Mouse (Mus musculus) stomach, postnatal 0 days (tissue): ENCODE data around the gene Zfp334. TPM values are rescaled to one million over a fixed set of nuclear protein-coding genes. Genes with fewer than 3 reads are reported as not detected.

Experiments used
- ATAC-seq: fragments of 200-750 bp; cut with Nextera tagmentation; 2 replicates; pipeline ENCODE4 v1.8.0; 2017; ENCODE audit not compliant: low FRiP score, low TSS enrichment
- DNase-seq: peaks from one replicate; pipeline ENCODE4 v3.0.0-alpha.2; 2016; ENCODE audit warnings: low spot score
- H3K27ac ChIP-seq: fragments of 300-500 bp; sonication (generic); replicated peaks from 2 replicates; pipeline ENCODE4 v1.5.1; 2014; ENCODE audit warnings: mild to moderate bottlenecking, control low read depth
- H3K27me3 ChIP-seq: fragments of 300-500 bp; sonication (generic); 2 replicates; pipeline ENCODE4 v1.6.1; 2014; ENCODE audit warnings: low read length; ENCODE audit not compliant: control insufficient read depth, insufficient read depth
- H3K36me3 ChIP-seq: fragments of 300-500 bp; sonication (generic); 2 replicates; pipeline ENCODE4 v1.6.1; 2014; ENCODE audit warnings: low read length, mixed read lengths; ENCODE audit not compliant: control insufficient read depth, insufficient read depth
- H3K4me1 ChIP-seq: fragments of 300-500 bp; sonication (generic); replicated peaks from 2 replicates; pipeline ENCODE4 v1.6.1; 2014; ENCODE audit warnings: antibody characterized with exemption; ENCODE audit not compliant: control insufficient read depth, insufficient read depth
- H3K4me2 ChIP-seq: fragments of 300-500 bp; sonication (generic); replicated peaks from 2 replicates; pipeline ENCODE4 v1.6.1; 2014; ENCODE audit warnings: low read depth, mild to moderate bottlenecking, control low read depth, moderate library complexity
- H3K4me3 ChIP-seq: fragments of 300-500 bp; sonication (generic); 2 replicates; pipeline ENCODE4 v1.5.1; 2014; ENCODE audit warnings: low read depth, low read length, control low read depth
- H3K9ac ChIP-seq: fragments of 300-500 bp; sonication (generic); 2 replicates; pipeline ENCODE4 v1.6.1; 2014; ENCODE audit warnings: mild to moderate bottlenecking, low read length, control low read depth, mixed read lengths
- H3K9me3 ChIP-seq: fragments of 300-500 bp; sonication (generic); 2 replicates; pipeline ENCODE4 v1.6.1; 2016; ENCODE audit warnings: low read length; ENCODE audit not compliant: control insufficient read depth
- CTCF ChIP-seq: IDR thresholded peaks from 2 replicates; pipeline ENCODE4 v1.5.1; 2016; ENCODE audit warnings: antibody characterized with exemption, low read depth, mild to moderate bottlenecking, moderate library complexity
- EP300 ChIP-seq: optimal IDR thresholded peaks from 2 replicates; pipeline ENCODE3; 2016; ENCODE audit warnings: antibody characterized with exemption
- WGBS: fragments of 180-500 bp; shearing (Covaris S2); extraction: QIAGEN DNeasy Blood & Tissue Kit; methylation state at CpG from one replicate; pipeline ENCODE4 v1.1.7; 2014; 5-methylcytosine and 5-hydroxymethylcytosine counted together
- polyA plus RNA-seq: library from polyadenylated mRNA; unstranded; fragments of >200 nt; fragmentation: Nextera tagmentation; extraction: Ambion mirVana; gene quantifications from 2 replicates; pipeline ENCODE4 v1.2.1, GENCODE M21; 2015

Gene Zfp334
- polyA plus RNA-seq, 1 experiment from 2014 or later: 1.2 TPM

DNA sequence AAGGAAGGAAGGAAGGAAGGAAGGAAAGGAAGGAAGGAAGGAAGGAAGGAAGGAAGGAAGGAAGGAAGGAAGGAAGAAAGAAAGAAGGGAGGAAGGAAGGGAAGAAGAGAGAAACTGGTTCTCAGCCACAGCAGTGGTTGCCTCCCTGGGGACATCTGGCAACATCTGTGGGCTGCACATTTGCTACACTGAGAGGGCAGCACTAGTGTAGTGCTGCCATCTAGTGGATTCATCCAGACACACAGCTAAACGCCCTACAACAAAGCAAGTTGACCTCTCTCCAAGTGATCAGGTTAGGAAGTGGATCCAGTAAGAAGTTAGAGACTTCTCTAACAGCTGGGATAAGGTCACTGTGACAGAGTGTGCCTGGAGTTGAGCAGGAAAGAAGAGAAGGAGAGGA, 27.2 kb downstream of the Zfp334 start:
- H3K27ac ChIP-seq: no peak overlapping the region
- TF ChIP-seq EP300: no peak
- peak; percentile 94 for TF ChIP-seq CTCF
- no peaks in the 10 kb centered on the region for H3K4me1 ChIP-seq
- no peaks in the 10 kb centered on the region for H3K36me3 ChIP-seq
- no peak overlapping the region for H3K4me3 ChIP-seq
- no peaks in the 10 kb centered on the region for H3K27me3 ChIP-seq
- peak; percentile 68 for DNase-seq
- WGBS: 0% methylated on average over 1 of the region's 1 CpGs
- H3K4me2 ChIP-seq: no peak overlapping the region
- ATAC-seq: peak; percentile 73
- no peaks in the 10 kb centered on the region for H3K9me3 ChIP-seq
- H3K9ac ChIP-seq: no peak overlapping the region

DNA sequence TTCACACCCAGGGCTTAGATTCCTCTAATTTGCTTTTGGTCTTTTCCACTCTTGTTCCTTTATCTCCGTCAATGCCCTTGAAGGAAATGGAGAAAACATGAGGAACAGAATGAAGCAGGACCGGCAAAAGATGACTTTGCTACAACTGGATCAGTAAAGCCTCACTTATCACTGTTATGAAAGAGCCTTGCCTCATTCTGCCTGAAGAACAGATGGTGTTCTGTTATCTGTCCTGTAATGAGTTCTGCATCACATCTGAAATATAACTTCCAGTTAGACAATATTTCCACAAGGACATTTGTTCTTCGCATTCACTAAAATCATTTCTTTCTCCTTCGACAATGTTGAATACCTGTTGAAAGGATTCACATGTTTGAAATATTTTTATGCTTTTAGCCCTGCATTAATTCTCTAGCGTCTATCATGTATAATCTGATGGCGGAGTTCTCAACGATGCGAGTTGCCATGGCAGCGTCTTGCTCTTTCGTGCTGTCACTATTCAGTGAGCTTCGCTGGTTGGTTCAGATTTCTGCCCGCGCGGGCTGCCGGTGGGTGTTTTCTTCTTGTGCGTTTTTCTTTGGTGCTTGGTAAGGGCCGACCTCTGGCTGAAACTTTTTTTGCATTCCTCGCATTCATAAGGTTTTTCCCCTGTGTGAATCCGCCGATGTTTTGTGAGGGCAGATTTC, 36.1 kb downstream of the Zfp334 start:
- Histone ChIP-seq H3K9me3 (peaks cover 3% of the 10 kb centered on the region; the same call in 1 of the 2 replicates), H3K27ac (no peak overlapping the region), H3K4me2 (no peak overlapping the region), H3K4me1 (no peaks in the 10 kb centered on the region), H3K27me3 (no peaks in the 10 kb centered on the region), H3K9ac (no peak overlapping the region), H3K4me3 (no peak overlapping the region), H3K36me3 (no peaks in the 10 kb centered on the region)
- DNase-seq: no peak
- ATAC-seq: no peak
- 91% methylated on average over 20 of the region's 20 CpGs for WGBS
- TF ChIP-seq EP300 (no peak), CTCF (no peak)

DNA sequence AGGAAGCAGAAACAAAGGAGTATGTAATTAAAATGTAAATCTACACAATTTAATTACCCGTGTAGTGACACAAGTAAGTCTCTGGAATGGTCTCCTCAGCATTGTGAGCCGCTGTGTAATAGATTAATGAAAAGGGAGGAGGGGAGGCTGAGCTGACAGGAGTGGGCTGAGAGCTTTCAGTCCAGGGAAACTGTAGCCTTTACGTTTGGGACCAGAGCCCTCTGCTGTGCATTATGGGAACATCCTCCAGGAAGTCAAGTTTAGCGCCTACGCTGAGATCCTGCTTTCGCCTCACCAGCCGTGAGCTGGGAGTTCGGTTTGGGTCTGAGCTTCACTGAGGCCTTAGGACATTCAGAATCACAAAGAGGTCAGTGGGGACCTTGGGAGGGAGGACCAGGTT, 38.6 kb downstream of the Zfp334 start:
- Histone ChIP-seq H3K4me1 (no peaks in the 10 kb centered on the region), H3K27me3 (no peaks in the 10 kb centered on the region), H3K9ac (no peak overlapping the region), H3K4me2 (no peak overlapping the region), H3K4me3 (no peak overlapping the region), H3K36me3 (no peaks in the 10 kb centered on the region), H3K27ac (no peak overlapping the region), H3K9me3 (peaks cover 3% of the 10 kb centered on the region; the same call in 1 of the 2 replicates)
- ATAC-seq (no peak), DNase-seq (no peak)
- 30% methylated on average over 8 of the region's 8 CpGs for WGBS
- TF ChIP-seq EP300 (no peak), CTCF (peak; percentile 73)

DNA sequence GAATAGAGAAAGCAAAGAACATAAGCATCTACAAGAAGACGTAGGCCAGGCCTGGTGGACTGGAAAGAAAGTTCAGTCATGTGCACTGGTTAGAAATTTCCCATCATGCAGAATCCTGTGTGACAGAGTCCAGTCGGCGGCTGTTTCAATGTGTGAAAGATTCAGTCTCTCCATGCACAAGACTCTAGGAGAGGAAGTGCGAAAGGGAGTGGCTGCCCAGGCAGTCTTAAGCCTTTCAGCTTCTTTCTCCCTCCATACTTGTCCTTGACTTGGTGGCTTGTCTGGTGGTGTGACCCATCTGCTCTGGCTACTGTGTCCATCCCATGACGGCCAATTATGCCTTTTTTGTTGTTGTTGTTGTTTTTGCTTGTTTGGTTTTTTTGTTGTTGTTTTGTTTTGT, 41.9 kb downstream of the Zfp334 start:
- Histone ChIP-seq H3K9ac (no peak overlapping the region), H3K4me3 (no peak overlapping the region), H3K4me1 (no peaks in the 10 kb centered on the region), H3K27ac (no peak overlapping the region), H3K36me3 (no peaks in the 10 kb centered on the region), H3K9me3 (no peaks in the 10 kb centered on the region), H3K27me3 (no peaks in the 10 kb centered on the region), H3K4me2 (no peak overlapping the region)
- DNase-seq (no peak), ATAC-seq (no peak)
- TF ChIP-seq CTCF (no peak), EP300 (no peak)
- WGBS: 88% methylated on average over 5 of the region's 5 CpGs

DNA sequence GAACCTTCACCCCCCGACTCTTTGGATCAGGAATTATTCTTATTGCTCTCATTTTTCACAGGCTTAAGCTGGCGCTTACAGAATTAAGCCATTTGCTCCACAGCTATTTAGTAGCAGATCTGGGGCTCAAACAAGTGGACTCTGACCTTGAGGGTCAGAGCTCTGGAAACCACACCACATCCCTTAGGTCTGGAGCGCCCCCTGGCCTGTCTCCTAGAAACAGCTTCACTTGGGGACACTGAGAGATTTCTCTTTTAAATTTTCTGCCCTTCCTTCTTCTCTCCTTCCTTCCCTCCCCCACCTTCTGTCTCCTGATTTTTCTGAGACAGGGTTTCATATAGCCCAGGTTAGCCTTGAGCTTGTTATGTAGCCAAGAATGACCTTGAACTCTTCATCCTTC, 50.9 kb downstream of the Zfp334 start:
- peak; percentile 51 for DNase-seq
- TF ChIP-seq EP300 (no peak), CTCF (peak; percentile 75)
- Histone ChIP-seq H3K9me3 (no peaks in the 10 kb centered on the region), H3K4me2 (no peak overlapping the region), H3K27ac (no peak overlapping the region), H3K27me3 (no peaks in the 10 kb centered on the region; the same call in 1 of the 2 replicates), H3K4me1 (no peaks in the 10 kb centered on the region), H3K4me3 (no peak overlapping the region), H3K36me3 (no peaks in the 10 kb centered on the region), H3K9ac (no peak overlapping the region)
- WGBS: 37% methylated on average over 3 of the region's 3 CpGs
- no peak for ATAC-seq

DNA sequence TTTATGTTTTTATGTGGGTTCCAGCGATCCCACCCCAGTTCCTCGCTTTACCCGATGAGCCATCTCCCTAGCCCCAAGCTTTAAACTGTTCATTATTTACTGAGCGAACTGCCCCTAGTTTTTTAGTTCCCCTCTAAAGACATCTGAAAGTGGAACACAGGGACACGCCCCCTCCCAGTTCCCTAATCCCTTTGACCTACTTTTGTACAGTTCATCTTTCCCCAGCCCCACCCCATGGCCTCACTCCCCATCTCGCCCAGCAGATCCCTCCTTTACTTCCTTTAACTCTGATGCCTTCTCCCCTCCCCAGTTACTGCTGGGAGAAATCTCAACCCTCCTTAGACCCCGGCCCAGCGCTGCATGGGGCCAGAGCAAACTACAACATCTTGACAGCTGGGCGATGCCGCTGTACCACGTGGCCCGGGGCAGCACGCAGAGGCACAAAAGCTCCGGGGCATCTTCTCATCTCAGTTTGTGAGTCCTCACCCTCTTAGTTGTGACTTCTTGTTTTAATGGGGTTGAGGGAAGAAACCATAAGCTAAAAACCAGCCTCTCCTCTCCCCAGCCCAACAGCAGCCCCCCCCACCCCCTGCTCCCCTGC, 55.3 kb downstream of the Zfp334 start:
- DNase-seq: no peak
- Histone ChIP-seq H3K4me3 (no peak overlapping the region), H3K9me3 (no peaks in the 10 kb centered on the region), H3K36me3 (no peaks in the 10 kb centered on the region), H3K4me2 (no peak overlapping the region), H3K4me1 (no peaks in the 10 kb centered on the region), H3K27me3 (no peaks in the 10 kb centered on the region; the same call in 1 of the 2 replicates), H3K9ac (no peak overlapping the region; the same call in 1 of the 2 replicates), H3K27ac (no peak overlapping the region)
- 46% methylated on average over 14 of the region's 14 CpGs for WGBS
- ATAC-seq: no peak
- TF ChIP-seq EP300 (no peak), CTCF (no peak)
